Mouse (Mus musculus) cerebellum, adult 9-11 months (tissue): ENCODE data around the gene Pus10.

Experiments
- DNase-seq: peaks from one replicate; pipeline ENCODE4 v3.0.0; 2022

Gene Pus10

GRCm38 (mm10) chr11:23665311-23665786, at the start of gene Pus10:
Gene Pus10 (plus strand): TSS chr11:23665674.
- DNase-seq: no peak

- no peak for DNase-seq
Observed at GRCm38 (mm10) chr11:23618995-23619394, 46.5 kb upstream of the Pus10 start.

GRCm38 (mm10) chr11:23630664-23631063, 34.8 kb upstream of the Pus10 start:
- no peak for DNase-seq

GRCm38 (mm10) chr11:23632945-23633878, 32.3 kb upstream of the Pus10 start, which contains the start of gene 0610010F05Rik:
Gene 0610010F05Rik (minus strand): TSS chr11:23633639.
- DNase-seq: peak; percentile 89

GRCm38 (mm10) chr11:23633879-23634215, 31.6 kb upstream of the Pus10 start:
- DNase-seq: no peak

- DNase-seq: peak; percentile 25
Observed at GRCm38 (mm10) chr11:23634573-23634972, 30.9 kb upstream of the Pus10 start.

- no peak for DNase-seq
Observed at GRCm38 (mm10) chr11:23647431-23647830, 18.0 kb upstream of the Pus10 start.

- no peak for DNase-seq
Observed at GRCm38 (mm10) chr11:23647835-23648234, 17.6 kb upstream of the Pus10 start.

GRCm38 (mm10) chr11:23653666-23654065, 11.8 kb upstream of the Pus10 start:
- DNase-seq: no peak

- no peak for DNase-seq
Observed at GRCm38 (mm10) chr11:23657791-23658190, 7.7 kb upstream of the Pus10 start.

- DNase-seq: no peak
Observed at GRCm38 (mm10) chr11:23664232-23664631, 1.2 kb upstream of the Pus10 start.

GRCm38 (mm10) chr11:23665798-23666501, 476 bp downstream of the Pus10 start, which contains the start of gene Pex13:
Gene Pex13 (minus strand): TSS chr11:23665959.
- DNase-seq: peak; percentile 92

- DNase-seq: no peak
Observed at GRCm38 (mm10) chr11:23666526-23666925, 1.1 kb downstream of the Pus10 start.

GRCm38 (mm10) chr11:23667128-23667527, 1.7 kb downstream of the Pus10 start:
- peak; percentile 26 for DNase-seq

GRCm38 (mm10) chr11:23672256-23672749, 6.8 kb downstream of the Pus10 start:
- DNase-seq: no peak

GRCm38 (mm10) chr11:23676100-23676499, 10.6 kb downstream of the Pus10 start:
- no peak for DNase-seq

- peak; percentile 37 for DNase-seq
Observed at GRCm38 (mm10) chr11:23679044-23679642, 13.7 kb downstream of the Pus10 start.

GRCm38 (mm10) chr11:23680435-23680950, 15.0 kb downstream of the Pus10 start:
- no peak for DNase-seq

GRCm38 (mm10) chr11:23682561-23682960, 17.1 kb downstream of the Pus10 start:
- no peak for DNase-seq

- DNase-seq: no peak
Observed at GRCm38 (mm10) chr11:23686671-23687070, 21.2 kb downstream of the Pus10 start.

GRCm38 (mm10) chr11:23688060-23688459, 22.6 kb downstream of the Pus10 start:
- no peak for DNase-seq

- DNase-seq: no peak
Observed at GRCm38 (mm10) chr11:23693286-23693685, 27.8 kb downstream of the Pus10 start.

GRCm38 (mm10) chr11:23695847-23696246, 30.4 kb downstream of the Pus10 start:
- DNase-seq: no peak
